11 mouse cellular contexts compared by ENCODE assay signal in the genomic region with DNA sequence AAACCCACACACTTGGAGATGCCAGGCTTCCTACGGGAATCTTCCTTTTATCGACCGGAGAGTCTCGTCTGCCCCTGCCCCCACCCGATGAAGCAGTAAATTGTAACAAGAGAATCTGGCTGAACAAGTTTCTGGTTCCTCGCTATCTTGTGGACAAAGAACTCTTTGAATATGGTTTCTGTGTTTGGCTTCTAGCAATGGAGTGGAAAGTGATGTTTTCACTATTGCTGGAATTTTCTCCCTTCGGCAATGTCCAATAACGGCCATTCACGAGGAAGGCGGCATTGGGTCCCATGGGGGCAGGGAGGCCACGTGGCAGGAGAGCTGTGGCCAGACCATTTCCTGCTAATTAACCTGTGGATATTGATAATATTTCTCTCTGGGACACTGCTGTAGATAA. TPM values are rescaled to one million over a fixed set of nuclear protein-coding genes. Genes with fewer than 3 reads are reported as not detected.
DNase-seq lines count a peak whose midpoint lies in the region; ATAC-seq and TF ChIP-seq lines count a peak whose summit lies in the region.
"Had no signal": no experiment of that assay in that cellular context is flagged by ENCODE, and none has a peak within 500 bp of the region (broad histone marks: within the 10 kb centered on the region; RNA-seq: fewer than 3 reads in every experiment).

No protein-coding gene starts in this region.

- H3K4me1 ChIP-seq in forebrain, embryonic 10.5 days = peaks cover 52% of the 10 kb centered on the region
- no peaks in the 10 kb centered on the region; the same call in 1 of the 2 replicates for H3K4me1 ChIP-seq in forebrain, embryonic 16.5 days (replicated peaks; ENCODE audit: control insufficient read depth, insufficient read depth, low read length)
- peaks cover 53% of the 10 kb centered on the region for H3K4me1 ChIP-seq in midbrain, embryonic 10.5 days
- peaks cover 7% of the 10 kb centered on the region; the same call in 1 of the 2 replicates for H3K4me1 ChIP-seq in midbrain, embryonic 16.5 days (ENCODE audit: control insufficient read depth, insufficient read depth, low read length)
- H3K4me1 ChIP-seq in hindbrain, postnatal 0 days (ENCODE audit: insufficient read depth, low read length) = peaks cover 3% of the 10 kb centered on the region; the same call in 1 of the 2 replicates
- H3K4me1 ChIP-seq in small intestine, adult 2 months (ENCODE audit: control insufficient read depth, insufficient read depth, insufficient read length, low read length) = peaks cover 28% of the 10 kb centered on the region; the same call in 1 of the 2 replicates

- no peak for ATAC-seq in forebrain, embryonic 16.5 days
- no peak for ATAC-seq in midbrain, embryonic 16.5 days
- no peak for ATAC-seq in hindbrain, postnatal 0 days
- no peak for ATAC-seq in CD4-positive, CD25-positive, alpha-beta regulatory T cell, adult 4 months

- no peak for TF ChIP-seq CTCF in hindbrain, postnatal 0 days (IDR thresholded peaks at IDR 0.05; ENCODE audit: low read depth)
- no peak for TF ChIP-seq CTCF in small intestine, adult 2 months (IDR thresholded peaks at IDR 0.05; ENCODE audit: extremely low read depth, insufficient read length, insufficient replicate concordance, low read depth, low read length)

- H3K4me3 ChIP-seq in forebrain, embryonic 10.5 days = no peak overlapping the region
- H3K4me3 ChIP-seq in forebrain, embryonic 16.5 days (replicated peaks; ENCODE audit: low read length) = no peak overlapping the region
- H3K4me3 ChIP-seq in midbrain, embryonic 10.5 days = no peak overlapping the region
- no peak overlapping the region for H3K4me3 ChIP-seq in midbrain, embryonic 16.5 days (ENCODE audit: low read depth, low read length)
- no peak overlapping the region for H3K4me3 ChIP-seq in hindbrain, postnatal 0 days (ENCODE audit: low read length)
- H3K4me3 ChIP-seq in small intestine, adult 2 months (ENCODE audit: low read depth, low read length) = peak overlapping the region; percentile 12; the same call in 1 of the 2 replicates
- H3K4me3 ChIP-seq: layer of hippocampus, adult 2 months had no signal

- TF ChIP-seq POLR2A in small intestine, adult 2 months (IDR thresholded peaks at IDR 0.05; ENCODE audit: low read depth, low read length) = no peak

- no peak overlapping the region for H3K4me2 ChIP-seq in forebrain, embryonic 16.5 days (ENCODE audit: low read length)
- H3K4me2 ChIP-seq in midbrain, embryonic 16.5 days (ENCODE audit: low read length) = no peak overlapping the region
- no peak overlapping the region for H3K4me2 ChIP-seq in hindbrain, postnatal 0 days (ENCODE audit: low read depth, low read length)

- no peak for DNase-seq in forebrain, embryonic 10.5 days (ENCODE audit: extremely low spot score, low spot score)
- no peak for DNase-seq in midbrain, embryonic 10.5 days (ENCODE audit: low spot score)
- DNase-seq in hindbrain, postnatal 0 days (ENCODE audit: low spot score) = peak; percentile 10
- no peak for DNase-seq in gastrocnemius, postnatal 10 days
- DNase-seq: cerebellum, adult 11-12 months; lung, adult 18-20 months had no signal

- H3K9me3 ChIP-seq in forebrain, embryonic 10.5 days = peaks cover 6% of the 10 kb centered on the region
- H3K9me3 ChIP-seq in forebrain, embryonic 16.5 days (ENCODE audit: control insufficient read depth, low read length) = peaks cover 3% of the 10 kb centered on the region; the same call in 1 of the 2 replicates
- H3K9me3 ChIP-seq in midbrain, embryonic 10.5 days (replicated peaks) = peaks cover 4% of the 10 kb centered on the region; the same call in 1 of the 2 replicates
- H3K9me3 ChIP-seq in midbrain, embryonic 16.5 days (replicated peaks; ENCODE audit: control insufficient read depth, low read length, poor library complexity, severe bottlenecking) = no peaks in the 10 kb centered on the region
- no peaks in the 10 kb centered on the region for H3K9me3 ChIP-seq in hindbrain, postnatal 0 days (ENCODE audit: low read length)

- H3K9ac ChIP-seq in forebrain, embryonic 16.5 days (replicated peaks; ENCODE audit: low read depth, low read length) = no peak overlapping the region
- H3K9ac ChIP-seq in midbrain, embryonic 16.5 days (ENCODE audit: low read depth, low read length) = no peak overlapping the region
- no peak overlapping the region for H3K9ac ChIP-seq in hindbrain, postnatal 0 days (replicated peaks; ENCODE audit: low read length)

- no peaks in the 10 kb centered on the region for H3K36me3 ChIP-seq in forebrain, embryonic 10.5 days (replicated peaks)
- no peaks in the 10 kb centered on the region for H3K36me3 ChIP-seq in forebrain, embryonic 16.5 days (ENCODE audit: control insufficient read depth, insufficient read depth)
- 0 out of 2 replicates have a peak, but pooled peaks cover 3% of the 10 kb centered on the region for H3K36me3 ChIP-seq in midbrain, embryonic 10.5 days
- H3K36me3 ChIP-seq in midbrain, embryonic 16.5 days (ENCODE audit: control insufficient read depth, insufficient read depth, low read length) = no peaks in the 10 kb centered on the region
- H3K36me3 ChIP-seq in hindbrain, postnatal 0 days (ENCODE audit: insufficient read depth, low read length) = no peaks in the 10 kb centered on the region
- no peaks in the 10 kb centered on the region for H3K36me3 ChIP-seq in small intestine, adult 2 months (ENCODE audit: control insufficient read depth, insufficient read depth, low read length)

- peaks cover 42% of the 10 kb centered on the region for H3K27me3 ChIP-seq in forebrain, embryonic 10.5 days (ENCODE audit: poor library complexity, severe bottlenecking)
- no peaks in the 10 kb centered on the region for H3K27me3 ChIP-seq in forebrain, embryonic 16.5 days (replicated peaks; ENCODE audit: control insufficient read depth, insufficient read depth, low read length)
- peaks cover 52% of the 10 kb centered on the region for H3K27me3 ChIP-seq in midbrain, embryonic 10.5 days (ENCODE audit: low read depth, poor library complexity, severe bottlenecking)
- H3K27me3 ChIP-seq in midbrain, embryonic 16.5 days (ENCODE audit: control insufficient read depth, insufficient read depth, low read depth, low read length) = no peaks in the 10 kb centered on the region
- H3K27me3 ChIP-seq in hindbrain, postnatal 0 days (ENCODE audit: insufficient read depth, low read length) = no peaks in the 10 kb centered on the region
- H3K27me3 ChIP-seq in small intestine, adult 2 months (ENCODE audit: control insufficient read depth, insufficient read depth, low read length) = no peaks in the 10 kb centered on the region

- WGBS in forebrain, embryonic 10.5 days = 21% methylated on average over 11 of the region's 11 CpGs
- 25% methylated on average over 11 of the region's 11 CpGs for WGBS in forebrain, embryonic 16.5 days
- WGBS in midbrain, embryonic 10.5 days = 22% methylated on average over 11 of the region's 11 CpGs
- 26% methylated on average over 11 of the region's 11 CpGs for WGBS in midbrain, embryonic 16.5 days
- 19% methylated on average over 11 of the region's 11 CpGs for WGBS in hindbrain, postnatal 0 days
- 24% methylated on average over 11 of the region's 11 CpGs for WGBS in small intestine, adult 2 months

- H3K27ac ChIP-seq in forebrain, embryonic 10.5 days = peak overlapping the region; percentile 80
- H3K27ac ChIP-seq in forebrain, embryonic 16.5 days (ENCODE audit: low read length) = no peak overlapping the region
- H3K27ac ChIP-seq in midbrain, embryonic 10.5 days (replicated peaks) = peak overlapping the region; percentile 47; the same call in 1 of the 2 replicates
- no peak overlapping the region for H3K27ac ChIP-seq in midbrain, embryonic 16.5 days (ENCODE audit: low read length)
- no peak overlapping the region for H3K27ac ChIP-seq in hindbrain, postnatal 0 days
- peak overlapping the region; percentile 9; the same call in 1 of the 2 replicates for H3K27ac ChIP-seq in small intestine, adult 2 months (ENCODE audit: insufficient read depth, low read depth, low read length)
- H3K27ac ChIP-seq: layer of hippocampus, adult 2 months had no signal

RNA-seq across cellular contexts. Expression of a gene that starts 32.8 kb away (rescaled TPM):
- polyA plus RNA-seq in forebrain, embryonic 10.5 days (2016; fragmentation: Nextera tagmentation; extraction: Ambion mirVana) = 9.4 and 9.6 TPM in 2 replicates
- polyA plus RNA-seq in forebrain, embryonic 16.5 days (2015; fragmentation: Nextera tagmentation; extraction: Ambion mirVana) = 2.7 and 3.4 TPM in 2 replicates
- polyA plus RNA-seq in midbrain, embryonic 10.5 days (2016; fragmentation: Nextera tagmentation; extraction: Ambion mirVana) = 5.9 and 8.6 TPM in 2 replicates
- polyA plus RNA-seq in midbrain, embryonic 16.5 days (2015; fragmentation: Nextera tagmentation; extraction: Ambion mirVana) = 2.6 and 3.2 TPM in 2 replicates
- 17.2 and 19.9 TPM in 2 replicates for total RNA-seq in hindbrain, postnatal 0 days (2014; rRNA removed)
- polyA plus RNA-seq in hindbrain, postnatal 0 days (2015; fragmentation: Nextera tagmentation; extraction: Ambion mirVana) = 1.4 and 1.8 TPM in 2 replicates
- polyA plus RNA-seq in small intestine, adult 2 months (2012; rRNA removed) = 10.5 and 15.1 TPM in 2 replicates
- 10 to 100 TPM; 35.8 to 37.6 TPM for total RNA-seq in gastrocnemius, postnatal 10 days (2021)
- not detected for polyA plus RNA-seq in CD4-positive, CD25-positive, alpha-beta regulatory T cell, adult 4 months (2017; shearing (Covaris generic))

Comparison
In these comparisons a context has a peak if more than half of its experiments do, and no peak if none do; other contexts are left out.
1. H3K27ac ChIP-seq: peak in forebrain, embryonic 10.5 days (single experiment), midbrain, embryonic 10.5 days (single experiment) and small intestine, adult 2 months (single experiment); none in forebrain, embryonic 16.5 days (single experiment), midbrain, embryonic 16.5 days (single experiment) and hindbrain, postnatal 0 days (single experiment).